Mouse (Mus musculus) MEL (cell line): ENCODE measurements around the gene Tmbim1. TPM values are rescaled to one million over a fixed set of nuclear protein-coding genes. Genes with fewer than 3 reads are reported as not detected.
A peak's percentile ranks its signal among the peaks of the same experiment; 100 is the strongest.

ENCODE experiments used
- DNase-seq: peaks from one replicate; pipeline ENCODE4 v3.0.0; 2011; ENCODE audit warnings: low read depth, low spot score
- H3K27ac ChIP-seq: 2 replicates; pipeline ENCODE4 v1.5.1; 2012; ENCODE audit warnings: low read depth, mild to moderate bottlenecking, control low read depth, low read length, moderate library complexity; ENCODE audit not compliant: control insufficient read depth
- H3K27me3 ChIP-seq, 2 experiments: fragments of 150-350 bp in 1 of 2; sonication (generic) in 1 of 2; 2 replicates each; pipeline ENCODE4 v1.6.1; 2012; ENCODE audit warnings: low read length in 2 of 2, mild to moderate bottlenecking in 2 of 2, improper control_type of control experiment in 1 of 2, moderate library complexity in 1 of 2; ENCODE audit not compliant: insufficient read depth in 2 of 2, control insufficient read depth in 1 of 2
- H3K36me3 ChIP-seq, 2 experiments: 2 replicates each; pipeline ENCODE4 v1.6.1; 2012 to 2014; ENCODE audit warnings: low read length in 2 of 2, improper control_type of control experiment in 1 of 2, inconsistent platforms in 1 of 2, mild to moderate bottlenecking in 1 of 2; ENCODE audit not compliant: insufficient read depth in 2 of 2, control insufficient read depth in 1 of 2
- H3K4me1 ChIP-seq, 2 experiments: fragments of 150-350 bp in 1 of 2; sonication (generic) in 1 of 2; 2 replicates each; pipeline ENCODE4 v1.6.1; 2012; ENCODE audit warnings: low read length in 2 of 2, improper control_type of control experiment in 1 of 2, mild to moderate bottlenecking in 1 of 2; ENCODE audit not compliant: insufficient read depth in 2 of 2, control insufficient read depth in 1 of 2
- H3K4me3 ChIP-seq, 2 experiments: fragments of 150-350 bp in 1 of 2; sonication (generic) in 1 of 2; 2 replicates each; pipeline ENCODE4 v1.5.1; 2012; ENCODE audit warnings: low read depth in 2 of 2, low read length in 2 of 2, mild to moderate bottlenecking in 2 of 2, moderate library complexity in 2 of 2, control low read depth in 1 of 2, improper control_type of control experiment in 1 of 2; ENCODE audit not compliant: control insufficient read depth in 1 of 2, insufficient read depth in 1 of 2
- H3K79me2 ChIP-seq: 2 replicates; pipeline ENCODE4 v1.6.1; 2012; ENCODE audit warnings: mild to moderate bottlenecking, low read length, moderate library complexity; ENCODE audit not compliant: control insufficient read depth, poor library complexity, insufficient read depth
- H3K9ac ChIP-seq: 2 replicates; pipeline ENCODE4 v1.6.1; 2012; ENCODE audit warnings: low read depth, mild to moderate bottlenecking, control low read depth, low read length, moderate library complexity; ENCODE audit not compliant: control insufficient read depth, poor library complexity, severe bottlenecking
- H3K9me3 ChIP-seq: fragments of 150-350 bp; sonication (generic); replicated peaks from 2 replicates; pipeline ENCODE4 v1.6.1; 2012; ENCODE audit warnings: mild to moderate bottlenecking, low read length, improper control_type of control experiment, moderate library complexity; ENCODE audit not compliant: insufficient read depth
- BHLHE40 ChIP-seq: IDR thresholded peaks from 2 replicates; pipeline ENCODE4 v1.6.1; 2012; ENCODE audit warnings: low read depth, mild to moderate bottlenecking, inconsistent platforms, low read length, improper control_type of control experiment, borderline replicate concordance
- CTCF ChIP-seq, 3 experiments: IDR thresholded peaks in 2 of 3; conservative IDR thresholded peaks in 1 of 3; 2 replicates each; pipeline ENCODE4 v1.5.1; 2011 to 2012; ENCODE audit warnings: low read length in 3 of 3, low read depth in 2 of 3, mild to moderate bottlenecking in 2 of 3, improper control_type of control experiment in 1 of 3, inconsistent platforms in 1 of 3, mixed read lengths in 1 of 3, moderate library complexity in 1 of 3; ENCODE audit not compliant: control insufficient read depth in 1 of 3, insufficient read depth in 1 of 3, poor library complexity in 1 of 3, severe bottlenecking in 1 of 3
- ELF1 ChIP-seq: IDR thresholded peaks from 2 replicates; pipeline ENCODE4 v1.6.1; 2014; ENCODE audit warnings: low read depth, mild to moderate bottlenecking, inconsistent platforms, low read length, improper control_type of control experiment, moderate library complexity
- EP300 ChIP-seq, 2 experiments: IDR thresholded peaks; 2 replicates each; pipeline ENCODE4 v1.6.1; 2011; ENCODE audit warnings: improper control_type of control experiment in 2 of 2, low read length in 2 of 2, low read depth in 1 of 2, mild to moderate bottlenecking in 1 of 2
- ETS1 ChIP-seq: IDR thresholded peaks from 2 replicates; pipeline ENCODE4 v1.6.1; 2012; ENCODE audit warnings: low read depth, mild to moderate bottlenecking, inconsistent platforms, low read length, improper control_type of control experiment, moderate library complexity
- GABPA ChIP-seq: IDR thresholded peaks from 2 replicates; pipeline ENCODE4 v1.6.1; 2012; ENCODE audit warnings: low read depth, mild to moderate bottlenecking, inconsistent platforms, low read length, improper control_type of control experiment, moderate library complexity
- GATA1 ChIP-seq: IDR thresholded peaks from 2 replicates; pipeline ENCODE4 v1.6.1; 2011; ENCODE audit warnings: low read depth, low read length, improper control_type of control experiment
- HCFC1 ChIP-seq: IDR thresholded peaks from 2 replicates; pipeline ENCODE4 v1.6.1; 2012; ENCODE audit warnings: low read depth, mild to moderate bottlenecking, inconsistent platforms, low read length, improper control_type of control experiment, moderate library complexity
- KAT2A ChIP-seq: conservative IDR thresholded peaks from 2 replicates; pipeline ENCODE4 v1.6.1; 2012; ENCODE audit warnings: low read depth, low read length, improper control_type of control experiment, inconsistent platforms
- MAX ChIP-seq: IDR thresholded peaks from 2 replicates; pipeline ENCODE4 v1.6.1; 2011; ENCODE audit warnings: low read length, improper control_type of control experiment
- MEF2A ChIP-seq: IDR thresholded peaks from 2 replicates; pipeline ENCODE4 v1.6.1; 2014; ENCODE audit warnings: low read depth, mild to moderate bottlenecking, inconsistent platforms, low read length, improper control_type of control experiment; ENCODE audit not compliant: poor library complexity, insufficient replicate concordance, severe bottlenecking; ENCODE audit errors: extremely low read depth
- MXI1 ChIP-seq: IDR thresholded peaks from 2 replicates; pipeline ENCODE4 v1.6.1; 2011; ENCODE audit warnings: mild to moderate bottlenecking, low read depth, low read length, improper control_type of control experiment
- POLR2A ChIP-seq, 2 experiments: IDR thresholded peaks; 2 replicates each; pipeline ENCODE4 v1.6.1; 2011 to 2012; ENCODE audit warnings: low read length in 2 of 2, mild to moderate bottlenecking in 2 of 2, control low read depth in 1 of 2, improper control_type of control experiment in 1 of 2, low read depth in 1 of 2, moderate library complexity in 1 of 2; ENCODE audit not compliant: control insufficient read depth in 1 of 2, insufficient read depth in 1 of 2, poor library complexity in 1 of 2
- RAD21 ChIP-seq: IDR thresholded peaks from 2 replicates; pipeline ENCODE4 v1.6.1; 2011; ENCODE audit warnings: mild to moderate bottlenecking, low read depth, low read length, improper control_type of control experiment
- TAL1 ChIP-seq: IDR thresholded peaks from 2 replicates; pipeline ENCODE4 v1.6.1; 2012; ENCODE audit warnings: mild to moderate bottlenecking, inconsistent platforms, low read length, moderate library complexity, mixed read lengths
- TCF12 ChIP-seq: IDR thresholded peaks from 2 replicates; pipeline ENCODE4 v1.6.1; 2014; ENCODE audit warnings: low read depth, mild to moderate bottlenecking, inconsistent platforms, low read length, improper control_type of control experiment, moderate library complexity
- USF1 ChIP-seq: IDR thresholded peaks from 2 replicates; pipeline ENCODE4 v1.6.1; 2014; ENCODE audit warnings: low read depth, mild to moderate bottlenecking, inconsistent platforms, low read length, improper control_type of control experiment, moderate library complexity
- USF2 ChIP-seq, 2 experiments: IDR thresholded peaks; 2 replicates each; pipeline ENCODE4 v1.6.1; 2011 to 2012; ENCODE audit warnings: improper control_type of control experiment in 2 of 2, low read length in 2 of 2, borderline replicate concordance in 1 of 2, inconsistent platforms in 1 of 2, low read depth in 1 of 2, mild to moderate bottlenecking in 1 of 2; ENCODE audit not compliant: insufficient read depth in 1 of 2
- ZC3H11A ChIP-seq: IDR thresholded peaks from 2 replicates; pipeline ENCODE4 v1.6.1; 2012; ENCODE audit warnings: low read depth, mild to moderate bottlenecking, inconsistent platforms, low read length, improper control_type of control experiment
- polyA plus RNA-seq, 2 experiments: library from polyadenylated mRNA; stranded (reverse) in 1 of 2; unstranded in 1 of 2; fragments of >175 nt in 1 of 2; fragments of >200 nt in 1 of 2; gene quantifications; 2 replicates each; pipeline versions ENCODE4 v1.2.1 to v1.2.4; 2012; ENCODE audit warnings: low replicate concordance in 2 of 2, low read depth in 1 of 2; ENCODE audit not compliant: insufficient read length in 2 of 2, insufficient read depth in 1 of 2, missing spikeins in 1 of 2
- total RNA-seq: library from RNA; depleted of rRNA; stranded (reverse); fragments of 300-350 nt; gene quantifications from 2 replicates; pipeline ENCODE4 v1.2.3, GENCODE M21; 2012

Gene Tmbim1
- total and polyA plus RNA-seq, 3 experiments: 13.0 to 20.8 TPM; not detected in 1

GRCm38 (mm10) chr1:74245525-74245924, 59.9 kb downstream of the Tmbim1 start:
- Histone ChIP-seq H3K9ac (no peak overlapping the region), H3K79me2 (peaks cover 57% of the 10 kb centered on the region), H3K36me3 (peaks cover 8 to 62% of the 10 kb centered on the region in 2 experiments), H3K27ac (no peak overlapping the region), H3K4me3 (no peak overlapping the region), H3K9me3 (no peaks in the 10 kb centered on the region), H3K4me1 (peaks cover 17 to 23% of the 10 kb centered on the region in 2 experiments), H3K27me3 (no peaks in the 10 kb centered on the region)
- no peak for TF ChIP-seq GABPA
- no peak for TF ChIP-seq ELF1
- TF ChIP-seq MXI1: no peak
- no peak for TF ChIP-seq POLR2A (IDR thresholded peaks at IDR 0.05; ENCODE audit: control insufficient read depth in 1 of 2, insufficient read depth in 1 of 2, low read depth in 1 of 2, low read length in 2 of 2, poor library complexity in 1 of 2)
- no peak for TF ChIP-seq USF2 (IDR thresholded peaks at IDR 0.05; ENCODE audit: borderline replicate concordance in 1 of 2, insufficient read depth in 1 of 2, low read depth in 1 of 2, low read length in 2 of 2)
- no peak for TF ChIP-seq MAX
- no peak for TF ChIP-seq TCF12
- TF ChIP-seq TAL1: no peak
- TF ChIP-seq HCFC1: no peak
- DNase-seq: no peak

- H3K27me3 ChIP-seq: no peaks in the 10 kb centered on the region
- H3K9ac ChIP-seq: no peak overlapping the region
- no peak overlapping the region for H3K4me3 ChIP-seq
- H3K4me1 ChIP-seq: peaks cover 9 to 23% of the 10 kb centered on the region in 2 experiments
- peaks cover 2 to 54% of the 10 kb centered on the region in 2 experiments for H3K36me3 ChIP-seq
- TF ChIP-seq RAD21: no peak
- no peak for TF ChIP-seq MEF2A
- peak; percentile 59 for TF ChIP-seq TAL1
- TF ChIP-seq POLR2A (IDR thresholded peaks at IDR 0.05; ENCODE audit: control insufficient read depth in 1 of 2, insufficient read depth in 1 of 2, low read depth in 1 of 2, low read length in 2 of 2, poor library complexity in 1 of 2): no peak
- TF ChIP-seq CTCF (IDR thresholded peaks at IDR 0.05 in 2 of 3, conservative IDR thresholded peaks at IDR 0.05 in 1 of 3; ENCODE audit: control insufficient read depth in 1 of 3, insufficient read depth in 1 of 3, low read depth in 2 of 3, low read length in 3 of 3, poor library complexity in 1 of 3, severe bottlenecking in 1 of 3): no peak
- TF ChIP-seq USF1: no peak
- TF ChIP-seq KAT2A: no peak
- peak; percentile 61; the same call in 1 of the 2 replicates for TF ChIP-seq GATA1
- TF ChIP-seq GABPA: no peak
- TF ChIP-seq MXI1: no peak
- no peak for TF ChIP-seq USF2 (IDR thresholded peaks at IDR 0.05; ENCODE audit: borderline replicate concordance in 1 of 2, insufficient read depth in 1 of 2, low read depth in 1 of 2, low read length in 2 of 2)
- no peak for TF ChIP-seq ZC3H11A
- no peak for TF ChIP-seq ETS1
- TF ChIP-seq BHLHE40: no peak
- TF ChIP-seq EP300 (IDR thresholded peaks at IDR 0.05; ENCODE audit: low read depth in 1 of 2, low read length in 2 of 2): no peak
- no peaks in the 10 kb centered on the region for H3K9me3 ChIP-seq
- peaks cover 88% of the 10 kb centered on the region for H3K79me2 ChIP-seq
- no peak for DNase-seq
- H3K27ac ChIP-seq: no peak overlapping the region
Observed at GRCm38 (mm10) chr1:74240832-74241231, 64.6 kb downstream of the Tmbim1 start.
